Mouse (Mus musculus) forebrain, embryonic 16.5 days (tissue): ENCODE results near the gene Chrna10. TPM values are rescaled to one million over a fixed set of nuclear protein-coding genes. Genes with fewer than 3 reads are reported as not detected.

ENCODE experiments used
- ATAC-seq: fragments of 200-750 bp; cut with Nextera tagmentation; 2 replicates; pipeline ENCODE4 v1.8.0; 2017; ENCODE audit warnings: mild to moderate bottlenecking, moderate library complexity
- H3K27ac ChIP-seq: fragments of 300-500 bp; sonication (generic); 2 replicates; pipeline ENCODE4 v1.5.1; 2014; ENCODE audit warnings: low read length, control low read depth
- H3K27me3 ChIP-seq: fragments of 300-500 bp; sonication (generic); replicated peaks from 2 replicates; pipeline ENCODE4 v1.6.1; 2014; ENCODE audit warnings: low read length; ENCODE audit not compliant: control insufficient read depth, insufficient read depth
- H3K36me3 ChIP-seq: fragments of 300-500 bp; sonication (generic); 2 replicates; pipeline ENCODE4 v1.6.1; 2014; ENCODE audit not compliant: control insufficient read depth, insufficient read depth
- H3K4me1 ChIP-seq: fragments of 300-500 bp; sonication (generic); replicated peaks from 2 replicates; pipeline ENCODE4 v1.6.1; 2014; ENCODE audit warnings: low read length; ENCODE audit not compliant: control insufficient read depth, insufficient read depth
- H3K4me2 ChIP-seq: fragments of 300-500 bp; sonication (generic); 2 replicates; pipeline ENCODE4 v1.6.1; 2014; ENCODE audit warnings: mild to moderate bottlenecking, low read length, control low read depth
- H3K4me3 ChIP-seq: fragments of 300-500 bp; sonication (generic); replicated peaks from 2 replicates; pipeline ENCODE4 v1.5.1; 2014; ENCODE audit warnings: mild to moderate bottlenecking, low read length, control low read depth
- H3K9ac ChIP-seq: fragments of 300-500 bp; sonication (generic); replicated peaks from 2 replicates; pipeline ENCODE4 v1.6.1; 2014; ENCODE audit warnings: low read depth, low read length, control low read depth
- H3K9me3 ChIP-seq: fragments of 300-500 bp; sonication (generic); 2 replicates; pipeline ENCODE4 v1.6.1; 2016; ENCODE audit warnings: low read length; ENCODE audit not compliant: control insufficient read depth
- WGBS: fragments of 180-500 bp; shearing (Covaris S2); extraction: QIAGEN DNeasy Blood & Tissue Kit; methylation state at CpG from one replicate; pipeline ENCODE4 v1.1.7; 2014; 5-methylcytosine and 5-hydroxymethylcytosine counted together
- polyA plus RNA-seq: library from polyadenylated mRNA; unstranded; fragments of >200 nt; fragmentation: Nextera tagmentation; extraction: Ambion mirVana; gene quantifications from 2 replicates; pipeline ENCODE4 v1.2.1, GENCODE M21; 2015

Gene Chrna10
- polyA plus RNA-seq, 1 experiment from 2014 or later = 0.08 TPM

DNA sequence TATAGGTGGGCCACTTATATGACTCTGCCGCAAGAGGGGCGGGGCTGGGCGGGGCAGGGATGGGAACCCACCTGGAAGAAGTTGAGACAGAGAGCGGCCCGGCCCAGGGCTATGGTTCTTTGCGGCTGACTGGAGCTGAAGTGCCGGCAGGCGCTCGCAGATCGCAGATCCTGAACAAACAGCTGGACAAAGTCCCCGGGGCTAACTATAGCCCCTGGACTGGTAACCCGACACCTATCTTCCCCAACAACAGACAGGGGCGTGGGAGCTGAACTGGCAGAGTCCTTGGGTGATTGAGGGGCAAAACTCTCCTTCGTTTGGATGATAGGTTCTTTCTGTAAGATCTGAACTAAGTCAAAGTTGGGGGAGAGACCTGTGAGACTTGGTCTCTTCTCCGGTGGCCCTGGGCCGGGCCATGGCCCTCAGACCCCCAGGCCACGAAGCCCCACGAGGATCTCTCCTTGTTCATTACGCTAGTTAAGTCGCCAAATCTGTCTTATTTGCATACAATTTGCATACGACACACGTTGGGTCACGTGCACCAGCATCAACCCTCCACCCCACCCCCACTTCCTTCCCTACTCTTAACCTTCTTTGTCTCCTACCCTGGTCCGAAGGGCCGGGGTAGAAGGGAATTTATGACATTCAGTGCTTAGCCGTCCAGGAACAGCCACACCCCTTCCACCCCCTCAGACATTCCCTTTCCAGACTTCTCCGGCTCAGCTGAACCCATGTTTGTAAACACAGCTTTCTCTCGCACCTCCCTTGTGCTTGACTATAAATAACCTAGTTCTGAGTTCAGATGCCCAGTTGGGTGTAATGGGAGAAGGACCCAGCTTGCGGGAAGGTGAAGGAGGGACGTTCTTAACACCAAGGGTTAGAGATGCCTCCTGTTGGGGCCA lies 16.6 kb downstream of the Chrna10 start:
- Histone ChIP-seq H3K27me3 (no peaks in the 10 kb centered on the region), H3K4me1 (peaks cover 8% of the 10 kb centered on the region), H3K9me3 (no peaks in the 10 kb centered on the region), H3K36me3 (no peaks in the 10 kb centered on the region), H3K4me2 (peak overlapping the region; percentile 52), H3K27ac (no peak overlapping the region), H3K9ac (peak overlapping the region; percentile 15; the same call in 1 of the 2 replicates), H3K4me3 (peak overlapping the region; percentile 25)
- peak; percentile 69 for ATAC-seq
- 3% methylated on average over 30 of the region's 30 CpGs for WGBS

DNA sequence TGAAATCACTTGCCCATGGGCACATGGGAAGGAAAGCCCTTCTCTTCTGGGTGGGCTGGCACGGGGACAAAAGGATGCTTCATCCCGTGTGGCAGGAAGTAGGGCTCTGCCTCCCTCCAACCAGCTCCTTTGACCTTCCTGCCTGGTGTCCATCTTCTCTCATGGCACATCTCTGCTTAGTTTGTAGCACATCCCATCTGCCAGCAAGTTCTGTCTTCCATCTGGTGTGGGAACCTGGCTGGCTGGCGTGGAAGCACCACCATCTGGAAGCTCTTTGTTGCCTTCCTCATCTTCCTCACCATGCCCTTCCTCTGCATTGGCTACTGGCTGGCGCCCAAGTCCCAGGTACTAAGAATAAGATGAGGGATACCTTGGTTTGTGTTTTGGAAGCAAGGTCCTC lies 29.3 kb downstream of the Chrna10 start:
- Histone ChIP-seq H3K27me3 (no peaks in the 10 kb centered on the region), H3K4me2 (no peak overlapping the region), H3K4me3 (no peak overlapping the region), H3K9ac (no peak overlapping the region), H3K4me1 (no peaks in the 10 kb centered on the region), H3K9me3 (peaks cover 3% of the 10 kb centered on the region; the same call in 1 of the 2 replicates), H3K27ac (no peak overlapping the region), H3K36me3 (peaks cover 11% of the 10 kb centered on the region; the same call in 1 of the 2 replicates)
- ATAC-seq = no peak
- WGBS = 80% methylated on average over 4 of the region's 4 CpGs

DNA sequence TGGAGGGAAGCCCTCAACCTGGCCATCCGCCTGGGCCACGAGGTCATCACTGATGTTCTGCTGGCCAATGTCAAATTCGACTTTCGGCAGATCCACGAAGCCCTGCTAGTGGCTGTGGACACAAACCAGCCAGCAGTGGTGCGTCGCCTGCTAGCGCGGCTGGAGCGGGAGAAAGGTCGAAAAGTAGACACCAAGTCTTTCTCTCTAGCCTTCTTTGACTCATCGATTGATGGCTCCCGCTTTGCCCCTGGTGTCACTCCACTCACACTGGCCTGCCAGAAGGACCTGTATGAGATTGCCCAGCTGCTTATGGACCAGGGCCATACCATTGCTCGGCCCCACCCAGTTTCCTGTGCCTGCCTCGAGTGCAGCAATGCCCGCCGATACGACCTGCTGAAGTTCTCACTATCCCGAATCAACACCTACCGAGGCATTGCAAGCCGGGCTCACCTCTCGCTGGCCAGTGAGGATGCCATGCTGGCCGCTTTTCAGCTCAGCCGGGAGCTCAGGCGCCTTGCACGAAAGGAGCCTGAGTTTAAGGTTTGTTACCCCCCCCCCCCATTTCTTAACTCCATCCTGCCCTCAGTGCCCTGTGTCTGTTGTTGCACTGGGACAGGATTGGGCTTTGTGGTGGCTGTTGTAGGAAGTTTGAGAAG lies 32.5 kb downstream of the Chrna10 start:
- 94% methylated on average over 26 of the region's 26 CpGs for WGBS
- H3K36me3 ChIP-seq = peaks cover 32% of the 10 kb centered on the region
- H3K27ac ChIP-seq = no peak overlapping the region
- H3K4me3 ChIP-seq = no peak overlapping the region
- H3K4me2 ChIP-seq = no peak overlapping the region
- no peak overlapping the region for H3K9ac ChIP-seq
- H3K27me3 ChIP-seq = no peaks in the 10 kb centered on the region
- ATAC-seq = no peak
- no peaks in the 10 kb centered on the region for H3K9me3 ChIP-seq
- no peaks in the 10 kb centered on the region for H3K4me1 ChIP-seq

DNA sequence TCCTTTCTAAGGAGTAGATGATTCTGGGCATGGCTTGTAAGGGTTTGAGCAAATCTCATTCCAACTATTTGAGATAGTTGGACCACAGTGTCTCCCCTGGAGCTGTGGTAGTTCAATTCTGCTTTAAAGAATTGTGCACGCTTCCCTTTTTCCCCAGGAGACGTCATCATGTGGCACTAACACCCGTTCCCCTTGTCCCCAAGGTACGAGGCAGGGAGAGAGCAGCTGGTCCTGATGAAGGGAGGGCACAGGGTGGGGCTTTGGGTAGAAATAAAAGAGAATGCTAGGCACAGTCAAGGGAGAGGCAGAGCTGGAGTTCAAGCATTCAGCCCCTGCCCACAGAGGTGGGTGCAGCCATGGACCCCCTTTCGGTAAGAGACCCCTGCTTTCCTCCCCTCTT lies 33.8 kb downstream of the Chrna10 start, which contains the start of gene Trpc2:
TSS of gene Trpc2 (plus strand) at position 301 of the 400 bp plus-strand sequence.
- H3K9me3 ChIP-seq = no peaks in the 10 kb centered on the region
- WGBS = 86% methylated on average over 5 of the region's 5 CpGs
- peaks cover 37% of the 10 kb centered on the region for H3K36me3 ChIP-seq
- ATAC-seq = no peak
- H3K4me1 ChIP-seq = no peaks in the 10 kb centered on the region
- H3K27me3 ChIP-seq = no peaks in the 10 kb centered on the region
- H3K4me3 ChIP-seq = no peak within 1 kb of the TSS
- H3K27ac ChIP-seq = no peak within 1 kb of the TSS
- no peak within 1 kb of the TSS for H3K4me2 ChIP-seq
- H3K9ac ChIP-seq = no peak within 1 kb of the TSS

DNA sequence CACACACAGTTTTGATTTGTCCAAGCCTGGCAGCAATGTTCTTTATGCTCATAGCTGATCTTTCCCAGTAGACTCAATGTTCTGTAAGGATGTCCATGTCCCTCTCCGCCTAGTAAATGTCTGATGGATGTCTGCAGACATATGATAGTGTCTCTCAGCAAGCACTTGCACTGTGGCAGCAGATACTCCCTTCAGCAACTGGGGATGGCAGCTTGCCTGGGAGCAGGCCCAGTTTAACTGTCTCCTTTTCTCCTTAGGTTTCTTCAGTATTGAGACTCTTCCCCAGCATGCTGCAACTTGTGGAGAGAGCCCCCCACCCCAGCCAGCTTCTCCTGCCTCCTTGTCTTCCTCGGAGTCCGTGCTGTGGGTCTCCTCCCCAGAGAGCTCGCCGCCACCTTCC lies 34.8 kb downstream of the Chrna10 start:
- H3K27me3 ChIP-seq = no peaks in the 10 kb centered on the region
- 98% methylated on average over 5 of the region's 5 CpGs for WGBS
- H3K36me3 ChIP-seq = peaks cover 37% of the 10 kb centered on the region
- no peak overlapping the region for H3K9ac ChIP-seq
- no peak for ATAC-seq
- H3K4me2 ChIP-seq = no peak overlapping the region
- H3K4me3 ChIP-seq = no peak overlapping the region
- no peak overlapping the region for H3K27ac ChIP-seq
- H3K9me3 ChIP-seq = no peaks in the 10 kb centered on the region
- H3K4me1 ChIP-seq = no peaks in the 10 kb centered on the region

DNA sequence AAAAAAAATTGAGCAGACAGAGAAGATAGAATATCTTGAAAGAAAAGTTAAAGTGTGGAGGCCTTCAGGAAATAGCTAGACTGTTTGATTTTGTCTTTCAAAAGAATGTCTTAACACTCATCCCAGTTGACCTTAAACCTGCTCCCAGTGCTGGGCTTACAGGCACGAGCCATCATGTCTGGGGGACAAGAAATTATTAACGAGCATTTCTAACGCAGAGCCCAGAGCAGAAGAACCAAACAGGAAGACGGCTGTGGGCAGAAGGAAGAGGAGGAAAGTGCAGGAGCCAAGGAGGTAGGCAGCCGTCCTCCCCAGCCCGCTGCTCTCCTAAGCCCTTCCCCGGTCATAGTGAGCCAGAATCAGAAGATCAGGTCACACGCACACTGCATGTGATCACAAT lies 36.3 kb downstream of the Chrna10 start:
- peaks cover 39% of the 10 kb centered on the region for H3K36me3 ChIP-seq
- 92% methylated on average over 8 of the region's 8 CpGs for WGBS
- no peak overlapping the region for H3K27ac ChIP-seq
- H3K4me3 ChIP-seq = no peak overlapping the region
- no peaks in the 10 kb centered on the region for H3K9me3 ChIP-seq
- no peak overlapping the region for H3K4me2 ChIP-seq
- no peak overlapping the region for H3K9ac ChIP-seq
- no peak for ATAC-seq
- no peaks in the 10 kb centered on the region for H3K27me3 ChIP-seq
- no peaks in the 10 kb centered on the region for H3K4me1 ChIP-seq

DNA sequence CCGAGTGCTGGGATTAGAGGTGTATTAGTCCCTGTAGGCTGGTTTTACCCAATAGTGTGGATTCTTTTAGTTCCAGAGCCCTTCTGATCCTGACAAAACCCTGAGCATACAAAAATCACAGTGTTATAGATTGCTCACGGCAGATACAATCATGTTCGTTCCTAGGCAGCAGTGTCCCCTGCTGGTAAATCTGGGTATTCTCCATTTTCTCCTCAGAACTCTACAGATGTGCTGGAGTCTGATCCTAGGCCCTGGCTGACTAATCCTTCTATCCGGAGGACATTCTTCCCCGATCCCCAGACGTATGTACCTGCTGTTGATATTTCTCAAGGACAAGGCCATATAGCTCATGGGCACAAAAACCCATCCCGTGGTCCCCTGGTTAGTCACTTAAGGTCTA lies 38.1 kb downstream of the Chrna10 start:
- peak; percentile 52; the same call in 1 of the 2 replicates for ATAC-seq

DNA sequence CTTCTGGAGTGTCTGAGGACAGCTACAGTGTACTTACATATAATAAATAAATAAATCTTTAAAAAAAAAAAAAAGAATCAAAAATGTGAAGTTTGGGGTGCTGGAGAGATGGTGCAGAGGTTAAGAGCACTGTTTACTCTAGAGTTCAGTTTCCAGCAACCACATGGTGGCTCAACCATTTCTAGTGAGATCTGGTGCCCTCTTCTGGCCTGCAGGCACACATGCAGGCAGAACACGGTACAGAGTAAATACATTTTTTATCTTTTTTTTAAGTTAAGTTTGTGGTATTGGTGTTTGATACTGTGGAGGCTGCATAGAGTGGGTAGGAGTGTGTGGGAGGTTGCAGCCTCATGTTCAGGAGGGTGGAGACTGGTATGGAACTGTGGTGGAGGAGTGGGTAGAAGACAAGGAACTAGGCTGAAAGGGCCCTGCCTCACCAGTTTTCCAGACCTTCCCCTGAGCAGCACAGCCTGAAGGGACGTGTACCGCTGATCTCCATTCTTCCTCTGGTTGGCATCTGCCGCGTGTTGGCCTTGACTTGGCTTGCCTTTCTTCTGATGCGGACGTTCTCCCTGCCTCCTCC lies 39.8 kb downstream of the Chrna10 start:
- no peak overlapping the region for H3K4me3 ChIP-seq
- H3K36me3 ChIP-seq = peaks cover 32% of the 10 kb centered on the region
- no peak overlapping the region for H3K9ac ChIP-seq
- WGBS = 83% methylated on average over 7 of the region's 7 CpGs
- H3K4me1 ChIP-seq = no peaks in the 10 kb centered on the region
- ATAC-seq = no peak
- no peaks in the 10 kb centered on the region for H3K9me3 ChIP-seq
- H3K4me2 ChIP-seq = no peak overlapping the region
- no peaks in the 10 kb centered on the region for H3K27me3 ChIP-seq
- H3K27ac ChIP-seq = no peak overlapping the region

More for the DNA sequence above, 38.1 kb downstream of the Chrna10 start:
- 79% methylated on average over 7 of the region's 7 CpGs for WGBS
- Histone ChIP-seq H3K4me2 (no peak overlapping the region), H3K4me3 (no peak overlapping the region), H3K4me1 (no peaks in the 10 kb centered on the region), H3K27me3 (no peaks in the 10 kb centered on the region), H3K9ac (no peak overlapping the region), H3K27ac (no peak overlapping the region), H3K9me3 (no peaks in the 10 kb centered on the region), H3K36me3 (peaks cover 39% of the 10 kb centered on the region)

DNA sequence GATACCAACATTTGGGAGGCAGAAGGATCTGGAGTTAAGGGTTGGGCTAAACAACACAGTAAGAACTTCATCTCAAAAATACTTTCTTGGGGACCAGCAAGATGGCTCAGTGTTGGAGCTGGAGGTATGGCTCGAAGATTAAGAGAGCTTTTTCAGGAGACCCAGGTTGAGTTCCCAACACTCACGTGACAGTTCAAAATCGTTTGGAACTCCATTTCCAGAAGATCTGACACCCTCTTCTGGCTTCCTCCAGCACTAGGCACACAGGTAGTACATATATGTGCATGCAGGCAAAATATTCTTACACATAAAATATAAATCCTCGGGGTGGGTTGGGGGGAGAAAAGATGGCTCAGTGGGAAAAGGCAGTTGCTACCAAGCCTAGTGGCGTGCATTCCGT lies 50.3 kb downstream of the Chrna10 start:
- WGBS = 74% methylated on average over 6 of the region's 6 CpGs
- no peak for ATAC-seq
- peak overlapping the region; percentile 78 for H3K9ac ChIP-seq
- H3K36me3 ChIP-seq = peaks cover 2% of the 10 kb centered on the region; the same call in 1 of the 2 replicates
- peak overlapping the region; percentile 82 for H3K4me3 ChIP-seq
- H3K27me3 ChIP-seq = no peaks in the 10 kb centered on the region
- no peaks in the 10 kb centered on the region for H3K9me3 ChIP-seq
- peaks cover 28% of the 10 kb centered on the region for H3K4me1 ChIP-seq
- no peak overlapping the region for H3K27ac ChIP-seq
- peak overlapping the region; percentile 66 for H3K4me2 ChIP-seq
